Mouse (Mus musculus): ENCODE results near the gene Ptges3l. TPM values are rescaled to one million over a fixed set of nuclear protein-coding genes. Genes with fewer than 3 reads are reported as not detected.
"Not testable (repeated sequence)": the region's sequence is repeated elsewhere in the genome, so short reads cannot be mapped to it uniquely, and the experiment has no call there.

Ptges3l gene
- 2.3 and 2.8 TPM in 2 replicates for polyA plus RNA-seq (2015; fragmentation: Nextera tagmentation; extraction: Ambion mirVana)

- Histone ChIP-seq H3K27ac (peak within 1 kb of the TSS; percentile 94), H3K4me2 (peak within 1 kb of the TSS; percentile 87), H3K27me3 (no peaks in the 10 kb centered on the region), H3K4me3 (peak within 1 kb of the TSS; percentile 95), H3K9me3 (no peaks in the 10 kb centered on the region), H3K4me1 (replicated peaks) (peaks cover 31% of the 10 kb centered on the region), H3K9ac (peak within 1 kb of the TSS; percentile 91), H3K36me3 (peaks cover 14% of the 10 kb centered on the region)
- WGBS, result under 1% methylated on average over 78 of the region's 81 CpGs
- peak; percentile 94 for ATAC-seq (ENCODE audit: low FRiP score)
These were observed at the start of gene Ptges3l, which contains the start of gene Rundc1 for GRCm38 (mm10) chr11:101424925-101425813. Gene Ptges3l, minus strand, starts transcription at chr11:101425333. Gene Rundc1, plus strand, starts transcription at chr11:101425085.

GRCm38 (mm10) chr11:101474298-101474697 is 49.2 kb upstream of the Ptges3l start:
- Histone ChIP-seq H3K9ac (no peak overlapping the region), H3K27ac (no peak overlapping the region), H3K9me3 (no peaks in the 10 kb centered on the region), H3K4me2 (no peak overlapping the region), H3K4me1 (replicated peaks) (peaks cover 52% of the 10 kb centered on the region), H3K4me3 (no peak overlapping the region), H3K36me3 (peaks cover 15% of the 10 kb centered on the region), H3K27me3 (no peaks in the 10 kb centered on the region)
- 55% methylated on average over 5 of the region's 5 CpGs for WGBS
- ATAC-seq (ENCODE audit: low FRiP score), result no peak

- peaks cover 52% of the 10 kb centered on the region for H3K4me1 ChIP-seq (replicated peaks)
These were observed 48.6 kb upstream of the Ptges3l start for GRCm38 (mm10) chr11:101473686-101474085.

GRCm38 (mm10) chr11:101472336-101472735 is 47.2 kb upstream of the Ptges3l start:
- H3K4me1 ChIP-seq (replicated peaks), result peaks cover 51% of the 10 kb centered on the region
- peak overlapping the region; percentile 72 for H3K27ac ChIP-seq
- H3K27me3 ChIP-seq, result no peaks in the 10 kb centered on the region
- ATAC-seq (ENCODE audit: low FRiP score), result no peak
- H3K9me3 ChIP-seq, result no peaks in the 10 kb centered on the region
- H3K4me3 ChIP-seq, result no peak overlapping the region
- no peak overlapping the region; the same call in 1 of the 2 replicates for H3K9ac ChIP-seq
- no peak overlapping the region for H3K4me2 ChIP-seq
- 49% methylated on average over 7 of the region's 7 CpGs for WGBS
- peaks cover 15% of the 10 kb centered on the region for H3K36me3 ChIP-seq

More at GRCm38 (mm10) chr11:101473686-101474085, 48.6 kb upstream of the Ptges3l start:
- not testable (repeated sequence) for H3K9ac ChIP-seq; H3K4me2 ChIP-seq; H3K27ac ChIP-seq; H3K27me3 ChIP-seq; H3K9me3 ChIP-seq; H3K4me3 ChIP-seq; ATAC-seq (ENCODE audit: low FRiP score)
- H3K36me3 ChIP-seq, result peaks cover 15% of the 10 kb centered on the region
- 91% methylated on average over 1 of the region's 1 CpGs for WGBS

GRCm38 (mm10) chr11:101471926-101472325 is 46.8 kb upstream of the Ptges3l start:
- Histone ChIP-seq H3K27ac (peak overlapping the region; percentile 72), H3K9me3 (no peaks in the 10 kb centered on the region), H3K4me1 (replicated peaks) (peaks cover 51% of the 10 kb centered on the region), H3K4me3 (no peak overlapping the region), H3K27me3 (no peaks in the 10 kb centered on the region), H3K4me2 (no peak overlapping the region), H3K9ac (no peak overlapping the region; the same call in 1 of the 2 replicates), H3K36me3 (peaks cover 15% of the 10 kb centered on the region)
- ATAC-seq (ENCODE audit: low FRiP score), result no peak
- WGBS, result 62% methylated on average over 3 of the region's 3 CpGs

- Histone ChIP-seq H3K27ac (peak overlapping the region; percentile 3; the same call in 1 of the 2 replicates), H3K4me3 (peak overlapping the region; percentile 19), H3K4me2 (peak overlapping the region; percentile 32), H3K9me3 (no peaks in the 10 kb centered on the region), H3K27me3 (no peaks in the 10 kb centered on the region), H3K4me1 (replicated peaks) (peaks cover 59% of the 10 kb centered on the region), H3K9ac (peak overlapping the region; percentile 46), H3K36me3 (peaks cover 15% of the 10 kb centered on the region)
- WGBS, result 20% methylated on average over 7 of the region's 7 CpGs
- ATAC-seq (ENCODE audit: low FRiP score), result no peak
These were observed 45.1 kb upstream of the Ptges3l start for GRCm38 (mm10) chr11:101470206-101470605.

GRCm38 (mm10) chr11:101469155-101469554 is 44.0 kb upstream of the Ptges3l start:
- WGBS, result 58% methylated on average over 4 of the region's 4 CpGs
- Histone ChIP-seq H3K9me3 (no peaks in the 10 kb centered on the region), H3K9ac (peak overlapping the region; percentile 90), H3K4me3 (peak overlapping the region; percentile 81), H3K27ac (no peak overlapping the region), H3K4me1 (replicated peaks) (peaks cover 66% of the 10 kb centered on the region), H3K36me3 (peaks cover 15% of the 10 kb centered on the region), H3K27me3 (no peaks in the 10 kb centered on the region), H3K4me2 (peak overlapping the region; percentile 92)
- no peak for ATAC-seq (ENCODE audit: low FRiP score)

- peak overlapping the region; percentile 92 for H3K4me2 ChIP-seq
- 0 out of 2 replicates have a peak, but pooled peaks have one; percentile 1 for ATAC-seq (ENCODE audit: low FRiP score)
- H3K9ac ChIP-seq, result peak overlapping the region; percentile 90
- 3% methylated on average over 13 of the region's 13 CpGs for WGBS
- H3K36me3 ChIP-seq, result peaks cover 15% of the 10 kb centered on the region
- peaks cover 70% of the 10 kb centered on the region for H3K4me1 ChIP-seq (replicated peaks)
- peak overlapping the region; percentile 81 for H3K4me3 ChIP-seq
- no peaks in the 10 kb centered on the region for H3K27me3 ChIP-seq
- H3K9me3 ChIP-seq, result no peaks in the 10 kb centered on the region
- peak overlapping the region; percentile 91 for H3K27ac ChIP-seq
These were observed 43.6 kb upstream of the Ptges3l start for GRCm38 (mm10) chr11:101468731-101469130.

- ATAC-seq (ENCODE audit: low FRiP score), result peak; percentile 42
- Histone ChIP-seq H3K4me2 (peak overlapping the region; percentile 92), H3K36me3 (peaks cover 15% of the 10 kb centered on the region), H3K4me1 (replicated peaks) (peaks cover 75% of the 10 kb centered on the region), H3K27me3 (no peaks in the 10 kb centered on the region), H3K27ac (peak overlapping the region; percentile 91), H3K9me3 (no peaks in the 10 kb centered on the region), H3K4me3 (peak overlapping the region; percentile 81), H3K9ac (peak overlapping the region; percentile 90)
- under 1% methylated on average over 25 of the region's 31 CpGs for WGBS
These were observed 43.1 kb upstream of the Ptges3l start for GRCm38 (mm10) chr11:101468263-101468688.

- peak; percentile 47 for ATAC-seq (ENCODE audit: low FRiP score)
- peak overlapping the region; percentile 81 for H3K4me3 ChIP-seq
- no peaks in the 10 kb centered on the region for H3K27me3 ChIP-seq
- H3K4me2 ChIP-seq, result peak overlapping the region; percentile 92
- H3K4me1 ChIP-seq (replicated peaks), result peaks cover 76% of the 10 kb centered on the region
- H3K27ac ChIP-seq, result peak overlapping the region; percentile 91
- peaks cover 16% of the 10 kb centered on the region for H3K36me3 ChIP-seq
- H3K9me3 ChIP-seq, result no peaks in the 10 kb centered on the region
- peak overlapping the region; percentile 90 for H3K9ac ChIP-seq
- 1% methylated on average over 52 of the region's 54 CpGs for WGBS
These were observed 42.5 kb upstream of the Ptges3l start for GRCm38 (mm10) chr11:101467477-101468262.

GRCm38 (mm10) chr11:101466552-101466950 is 41.4 kb upstream of the Ptges3l start:
- H3K4me2 ChIP-seq, result peak overlapping the region; percentile 92
- peak overlapping the region; percentile 94 for H3K4me3 ChIP-seq
- H3K4me1 ChIP-seq (replicated peaks), result peaks cover 71% of the 10 kb centered on the region
- not testable (repeated sequence) for H3K9me3 ChIP-seq; H3K27ac ChIP-seq; H3K27me3 ChIP-seq; ATAC-seq (ENCODE audit: low FRiP score)
- H3K9ac ChIP-seq, result peak overlapping the region; percentile 98; the same call in 1 of the 2 replicates
- 65% methylated on average over 5 of the region's 5 CpGs for whole genome bisulfite sequencing
- H3K36me3 ChIP-seq, result peaks cover 21% of the 10 kb centered on the region
